Mouse (Mus musculus) spleen, adult 2 months (tissue): ENCODE measurements at regions not wholly inside any gene's neighbourhood (a gene's known extent, or its start where the extent isn't known, plus 50 kb on each side); places are given as distances from the start of the nearest gene placed in this dataset.

ENCODE experiments used
- DNase-seq, 2 experiments: peaks; one replicate each; pipeline versions ENCODE4 v3.0.0 to v3.0.0-alpha.2; 2012 to 2021; ENCODE audit warnings: low spot score in 2 of 2, low read depth in 1 of 2
- H3K27ac ChIP-seq: fragments of 200-500 bp; 2 replicates; pipeline ENCODE4 v1.5.1; 2012; ENCODE audit warnings: low read length, inconsistent platforms; ENCODE audit not compliant: insufficient read depth
- H3K27me3 ChIP-seq: fragments of 200-500 bp; 2 replicates; pipeline ENCODE4 v1.6.1; 2012; ENCODE audit warnings: mild to moderate bottlenecking, moderate library complexity, low read length, inconsistent platforms; ENCODE audit not compliant: control insufficient read depth, insufficient read depth
- H3K36me3 ChIP-seq: fragments of 200-500 bp; 2 replicates; pipeline ENCODE4 v1.6.1; 2012; ENCODE audit warnings: mild to moderate bottlenecking, low read length, inconsistent platforms; ENCODE audit not compliant: control insufficient read depth, insufficient read depth
- H3K4me1 ChIP-seq: fragments of 200-500 bp; 2 replicates; pipeline ENCODE4 v1.6.1; 2011; ENCODE audit warnings: inconsistent platforms; ENCODE audit not compliant: control insufficient read depth, insufficient read depth, insufficient read length
- H3K4me3 ChIP-seq: fragments of 200-500 bp; 2 replicates; pipeline ENCODE4 v1.5.1; 2011; ENCODE audit warnings: mild to moderate bottlenecking, inconsistent platforms; ENCODE audit not compliant: insufficient read depth, insufficient read length; ENCODE audit errors: extremely low read depth
- CTCF ChIP-seq: fragments of 200-500 bp; IDR thresholded peaks from 2 replicates; pipeline ENCODE4 v1.5.1; 2011; ENCODE audit warnings: mild to moderate bottlenecking, inconsistent platforms; ENCODE audit not compliant: insufficient read depth, insufficient read length, insufficient replicate concordance; ENCODE audit errors: extremely low read depth
- POLR2A ChIP-seq: fragments of 200-500 bp; IDR thresholded peaks from 2 replicates; pipeline ENCODE4 v1.6.1; 2011; ENCODE audit warnings: low read depth, low read length, inconsistent platforms
- whole genome bisulfite sequencing: fragments of 180-500 bp; shearing (Covaris S2); methylation state at CpG from one replicate; pipeline ENCODE4 v1.1.7; 2018; 5-methylcytosine and 5-hydroxymethylcytosine counted together

DNA sequence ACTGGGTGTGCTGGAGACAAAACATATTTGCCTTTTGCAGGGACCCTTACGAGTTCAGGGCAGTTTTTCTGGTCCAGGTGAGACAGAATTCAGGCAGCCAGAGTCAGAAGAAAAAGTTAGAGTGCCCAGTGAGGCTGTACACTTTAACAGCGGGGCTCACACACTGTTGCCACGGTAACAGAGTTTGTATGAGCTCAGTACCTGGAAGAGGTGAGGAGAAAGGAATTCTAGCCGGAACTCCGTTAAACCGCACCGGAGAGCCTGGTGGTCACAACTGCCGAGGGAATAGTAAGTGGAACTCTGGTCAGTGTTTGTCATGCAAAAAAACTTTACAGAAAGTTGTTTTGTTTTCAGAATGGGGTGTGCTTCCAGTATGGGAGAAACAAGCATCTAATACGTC is 222.6 kb upstream of the Pabpc6 start:
- Histone ChIP-seq H3K27ac (no peak overlapping the region), H3K36me3 (no peaks in the 10 kb centered on the region), H3K4me1 (no peaks in the 10 kb centered on the region), H3K27me3 (no peaks in the 10 kb centered on the region), H3K4me3 (no peak overlapping the region)
- no peak for DNase-seq
- TF ChIP-seq POLR2A = no peak
- no peak for TF ChIP-seq CTCF
- 92% methylated on average over 9 of the region's 9 CpGs for WGBS

GRCm38 (mm10) chr17:9888494-9888893 is 219.0 kb upstream of the Pabpc6 start:
- no peaks in the 10 kb centered on the region for H3K36me3 ChIP-seq

GRCm38 (mm10) chr17:9885110-9885509 is 215.6 kb upstream of the Pabpc6 start:
- WGBS = 41% methylated on average over 7 of the region's 7 CpGs
- no peaks in the 10 kb centered on the region for H3K4me1 ChIP-seq
- H3K36me3 ChIP-seq = no peaks in the 10 kb centered on the region
- no peak for DNase-seq
- TF ChIP-seq CTCF (no peak), POLR2A (no peak)
- no peak overlapping the region for H3K27ac ChIP-seq
- H3K27me3 ChIP-seq = no peaks in the 10 kb centered on the region
- no peak overlapping the region for H3K4me3 ChIP-seq

More at GRCm38 (mm10) chr17:9888494-9888893, 219.0 kb upstream of the Pabpc6 start:
- Histone ChIP-seq H3K27me3 (no peaks in the 10 kb centered on the region), H3K4me1 (no peaks in the 10 kb centered on the region), H3K27ac (no peak overlapping the region), H3K4me3 (no peak overlapping the region)
- WGBS = 87% methylated on average over 4 of the region's 4 CpGs
- TF ChIP-seq POLR2A (no peak), CTCF (no peak)
- no peak for DNase-seq

GRCm38 (mm10) chr17:9882639-9883226 is 213.2 kb upstream of the Pabpc6 start:
- Histone ChIP-seq H3K4me3 (no peak overlapping the region), H3K36me3 (no peaks in the 10 kb centered on the region), H3K27ac (no peak overlapping the region), H3K27me3 (no peaks in the 10 kb centered on the region), H3K4me1 (no peaks in the 10 kb centered on the region)
- WGBS = 93% methylated on average over 9 of the region's 9 CpGs
- no peak for DNase-seq
- TF ChIP-seq CTCF (no peak), POLR2A (no peak)

DNA sequence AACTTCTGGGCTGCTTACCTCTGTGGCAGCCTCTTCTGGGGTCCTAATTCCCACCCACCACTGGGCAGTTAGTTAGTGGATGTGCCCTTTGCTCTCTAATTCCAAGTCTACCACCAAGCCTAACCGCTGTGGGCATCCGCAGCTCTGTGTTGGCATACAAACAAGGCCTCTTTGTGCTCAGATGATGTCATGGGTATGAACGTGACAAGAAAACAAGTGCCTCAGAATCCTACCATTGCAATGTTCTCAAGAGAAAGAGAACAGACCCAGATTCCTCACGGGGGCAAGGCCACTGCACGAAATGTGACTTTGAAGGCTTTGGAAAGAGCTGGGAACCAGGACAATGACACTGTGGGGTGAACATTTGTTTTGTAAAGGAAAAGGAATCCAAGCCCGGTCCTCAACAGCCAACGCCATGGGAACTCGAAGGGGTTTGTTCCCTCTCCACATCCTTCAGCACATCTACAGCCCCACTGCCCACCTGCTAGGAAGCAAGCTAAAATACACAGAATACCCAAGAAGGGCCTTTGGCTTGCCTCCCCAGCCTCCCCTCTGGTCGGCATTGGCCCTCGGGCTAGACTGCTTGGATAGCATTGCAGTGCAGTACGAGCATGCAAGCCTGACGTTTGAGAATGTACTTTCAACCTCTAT is 210.2 kb upstream of the Pabpc6 start:
- DNase-seq = no peak
- Histone ChIP-seq H3K4me1 (no peaks in the 10 kb centered on the region), H3K27me3 (no peaks in the 10 kb centered on the region), H3K27ac (no peak overlapping the region), H3K4me3 (no peak overlapping the region), H3K36me3 (no peaks in the 10 kb centered on the region)
- WGBS = 91% methylated on average over 12 of the region's 12 CpGs
- no peak for TF ChIP-seq CTCF
- no peak for TF ChIP-seq POLR2A

DNA sequence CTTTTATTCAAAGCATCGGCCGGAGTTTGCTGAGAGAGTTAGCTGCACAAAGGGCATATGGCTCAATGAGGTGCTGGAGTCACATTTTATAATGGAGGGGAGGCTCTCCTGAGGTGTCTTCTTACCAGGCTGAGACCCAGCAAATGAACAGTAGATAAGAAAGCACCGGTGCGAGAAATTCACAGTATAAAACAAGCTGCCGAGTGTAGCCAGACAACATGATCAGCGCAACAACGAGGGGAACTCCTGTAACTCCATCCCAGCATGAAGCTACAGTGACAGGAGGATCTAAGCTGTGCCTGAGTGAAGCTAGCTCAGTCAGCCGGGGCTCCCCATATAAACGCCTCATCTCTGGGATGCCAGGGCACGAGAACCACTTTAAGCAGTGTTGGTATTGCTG is 204.2 kb upstream of the Pabpc6 start:
- Histone ChIP-seq H3K4me1 (no peaks in the 10 kb centered on the region), H3K27ac (no peak overlapping the region), H3K36me3 (no peaks in the 10 kb centered on the region), H3K27me3 (no peaks in the 10 kb centered on the region), H3K4me3 (no peak overlapping the region)
- DNase-seq = no peak
- TF ChIP-seq CTCF (no peak), POLR2A (no peak)
- 93% methylated on average over 10 of the region's 10 CpGs for WGBS

DNA sequence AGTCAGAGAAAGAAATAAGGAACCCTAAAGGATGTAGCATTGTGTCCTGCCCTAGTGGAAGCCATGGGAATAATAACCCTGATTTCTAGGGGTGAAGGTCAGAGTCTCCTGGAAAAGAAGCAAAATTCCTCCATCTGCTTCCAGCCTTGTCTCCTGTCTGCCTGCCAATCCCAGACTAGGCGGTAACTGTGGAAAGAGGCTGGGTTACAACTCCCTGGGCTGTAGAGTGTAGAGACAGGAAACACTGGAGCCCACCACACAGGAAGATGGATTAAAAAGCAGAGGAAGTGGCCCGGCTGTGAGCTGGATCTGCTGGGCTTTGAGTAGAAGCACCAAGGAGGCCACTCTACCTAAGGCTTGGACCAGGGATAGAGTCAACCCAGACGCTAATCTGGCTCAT is 200.7 kb upstream of the Pabpc6 start:
- Histone ChIP-seq H3K4me3 (no peak overlapping the region), H3K36me3 (no peaks in the 10 kb centered on the region), H3K27me3 (no peaks in the 10 kb centered on the region), H3K4me1 (no peaks in the 10 kb centered on the region), H3K27ac (no peak overlapping the region)
- TF ChIP-seq POLR2A (no peak), CTCF (no peak)
- 64% methylated on average over 3 of the region's 3 CpGs for WGBS
- no peak for DNase-seq
